Mouse (Mus musculus) adrenal gland, adult 8-10 months (tissue): ENCODE measurements around the gene Gm20388. TPM values are rescaled to one million over a fixed set of nuclear protein-coding genes. Genes with fewer than 3 reads are reported as not detected.

Experiments
- DNase-seq: peaks from one replicate; pipeline ENCODE4 v3.0.0; 2022
- total RNA-seq, 4 experiments: library from RNA; stranded (reverse); gene quantifications; 2 replicates each; pipeline ENCODE4 v1.2.4; 2022

Gm20388 gene
- total RNA-seq, 4 experiments from 2014 or later: 1.7 to 16.9 (median 5.8) TPM

DNA sequence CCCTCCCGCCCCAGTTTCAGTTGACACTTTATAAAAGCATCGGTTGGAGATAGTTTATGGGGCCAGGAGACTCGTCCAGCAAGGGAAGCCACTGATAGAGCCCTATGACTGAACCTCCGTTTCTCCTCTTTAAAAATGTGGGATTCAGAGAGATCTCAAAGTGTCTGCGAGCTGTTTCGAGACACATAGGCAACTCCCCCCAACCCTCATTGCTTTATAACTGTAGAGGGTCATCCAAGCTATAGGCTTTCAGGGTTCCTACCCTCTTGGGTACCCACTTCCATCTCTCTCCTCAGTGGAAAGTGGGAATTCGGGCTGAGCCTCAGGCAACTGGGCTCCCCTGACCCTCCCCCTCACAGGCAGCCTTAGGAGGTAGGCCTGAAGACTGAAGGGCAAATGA, 1170.8 kb downstream of the Gm20388 start:
- DNase-seq: no peak

DNA sequence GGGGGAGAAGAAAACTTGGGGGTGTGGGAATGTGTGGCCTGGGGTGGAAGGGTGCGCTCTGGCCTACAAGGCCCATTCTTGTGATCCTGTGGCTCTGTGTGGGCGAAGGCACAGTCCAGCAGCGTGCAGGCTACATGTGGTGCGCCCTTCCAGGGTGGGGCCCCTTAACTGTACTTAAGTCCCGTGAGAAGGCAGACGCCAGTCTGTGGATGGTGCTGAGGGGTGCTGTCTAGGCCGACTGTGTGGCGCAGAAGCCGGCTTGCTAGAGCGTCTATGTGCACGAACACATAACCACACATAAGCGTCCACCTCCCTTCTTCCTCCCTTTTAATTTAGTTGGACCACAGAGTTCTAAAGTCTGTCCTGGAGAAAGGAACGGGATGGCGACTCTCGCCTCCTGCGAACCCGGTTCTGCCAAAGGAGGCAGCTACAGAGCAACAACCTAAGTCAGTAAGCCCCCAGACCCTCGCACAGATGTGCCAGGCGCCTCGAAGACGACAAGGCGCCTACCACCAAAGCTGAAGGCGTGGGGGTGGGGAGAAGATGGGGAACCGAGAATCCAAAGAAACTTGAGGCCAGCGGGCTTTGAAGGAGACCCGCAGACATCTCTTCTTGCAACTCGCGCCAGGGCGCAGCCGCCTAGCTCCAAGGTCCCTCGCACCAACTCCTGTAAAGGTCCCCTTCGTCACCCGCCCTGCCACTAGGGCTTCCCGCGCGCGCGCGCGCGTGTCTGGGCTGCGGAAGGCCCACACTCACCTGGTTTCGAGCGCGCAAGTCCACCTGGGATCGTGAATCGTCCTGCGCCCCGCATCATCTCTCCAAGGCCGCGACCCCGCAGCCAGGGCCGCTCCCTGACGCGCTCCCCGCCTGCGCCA, 1171.8 kb downstream of the Gm20388 start:
- no peak for DNase-seq

DNA sequence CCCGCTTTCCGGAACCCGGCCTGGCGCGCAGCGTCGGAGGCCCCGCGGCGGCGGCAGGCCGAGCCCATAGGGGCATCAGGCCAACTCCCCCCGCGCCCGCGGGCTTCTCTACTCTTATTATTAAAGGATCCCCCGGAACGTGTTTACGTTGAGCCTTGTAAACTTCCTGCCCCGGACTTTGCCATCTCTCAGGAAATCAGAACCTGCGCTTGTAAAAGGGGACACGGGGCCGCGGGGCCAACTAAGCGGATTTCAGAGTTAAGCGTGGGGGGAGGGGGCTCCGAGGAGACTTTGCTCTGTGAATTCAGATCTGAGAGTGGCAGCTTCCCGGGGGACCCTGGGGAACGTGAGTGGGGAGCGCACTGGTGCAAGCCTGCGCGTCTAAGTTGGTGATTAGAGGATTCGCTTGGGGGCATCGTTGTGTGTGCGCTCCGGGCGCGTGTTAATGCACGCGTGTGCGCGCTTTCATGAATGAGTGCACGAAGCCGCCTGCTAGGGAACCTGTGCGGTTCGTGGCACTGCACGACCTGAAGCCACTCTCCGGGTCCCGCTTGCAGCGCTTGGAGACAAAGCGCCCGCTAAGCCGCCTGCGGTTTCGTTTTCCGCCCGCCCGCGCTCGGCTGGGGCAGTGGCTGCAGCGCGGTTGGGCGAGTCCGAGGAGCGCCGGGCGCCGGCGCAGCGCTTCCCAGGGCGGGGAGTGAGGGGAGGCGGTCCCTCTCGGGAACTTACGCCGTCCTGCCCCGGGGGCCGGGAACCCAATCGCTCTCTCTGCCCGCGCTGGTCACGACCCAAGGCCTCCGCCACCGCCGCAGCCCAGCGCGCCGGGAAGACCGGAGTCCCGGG, 1172.7 kb downstream of the Gm20388 start:
- DNase-seq: peak; percentile 24

DNA sequence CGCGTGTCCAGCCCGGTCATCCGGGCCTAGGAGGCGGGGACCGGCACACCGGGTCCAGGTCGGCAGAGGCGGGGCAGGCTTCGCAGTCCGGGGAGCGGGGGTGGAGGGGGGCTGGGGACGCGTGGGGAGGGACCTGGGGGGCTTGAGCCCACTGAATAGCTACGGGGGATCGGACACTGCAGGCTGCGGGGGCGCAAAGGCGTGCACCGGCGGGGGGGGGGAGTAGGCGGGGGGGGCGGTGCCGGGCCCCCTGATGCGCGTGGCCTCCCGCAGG, 1173.2 kb downstream of the Gm20388 start:
- DNase-seq: no peak

DNA sequence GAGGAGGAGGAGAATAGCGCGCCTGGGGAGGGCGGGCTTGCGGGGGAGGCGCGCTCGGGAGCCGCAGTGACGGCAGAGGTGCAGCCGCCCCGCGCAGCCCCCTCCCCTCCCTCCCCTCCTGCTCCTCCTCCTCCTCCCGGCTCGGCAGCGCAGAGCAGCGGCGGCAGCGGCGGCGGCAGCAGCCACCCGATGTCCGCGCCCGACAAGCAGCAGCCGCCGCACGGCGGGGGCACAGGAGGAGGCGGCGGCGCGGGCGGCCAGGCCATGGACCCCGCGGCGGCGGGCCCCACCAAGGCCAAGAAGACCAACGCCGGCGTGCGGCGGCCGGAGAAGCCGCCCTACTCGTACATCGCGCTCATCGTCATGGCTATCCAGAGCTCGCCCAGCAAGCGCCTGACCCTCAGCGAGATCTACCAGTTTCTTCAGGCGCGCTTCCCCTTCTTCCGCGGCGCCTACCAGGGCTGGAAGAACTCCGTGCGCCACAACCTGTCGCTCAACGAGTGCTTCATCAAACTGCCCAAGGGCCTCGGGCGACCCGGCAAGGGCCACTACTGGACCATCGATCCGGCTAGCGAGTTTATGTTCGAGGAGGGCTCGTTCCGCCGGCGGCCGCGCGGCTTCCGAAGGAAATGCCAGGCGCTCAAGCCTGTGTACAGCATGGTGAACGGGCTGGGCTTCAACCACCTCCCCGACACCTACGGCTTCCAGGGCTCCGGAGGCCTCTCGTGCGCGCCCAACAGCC, 1173.7 kb downstream of the Gm20388 start, which contains the start of gene Foxf1:
Foxf1 (plus strand) TSS at position 177 of the 742 bp plus-strand sequence.
- no peak for DNase-seq

DNA sequence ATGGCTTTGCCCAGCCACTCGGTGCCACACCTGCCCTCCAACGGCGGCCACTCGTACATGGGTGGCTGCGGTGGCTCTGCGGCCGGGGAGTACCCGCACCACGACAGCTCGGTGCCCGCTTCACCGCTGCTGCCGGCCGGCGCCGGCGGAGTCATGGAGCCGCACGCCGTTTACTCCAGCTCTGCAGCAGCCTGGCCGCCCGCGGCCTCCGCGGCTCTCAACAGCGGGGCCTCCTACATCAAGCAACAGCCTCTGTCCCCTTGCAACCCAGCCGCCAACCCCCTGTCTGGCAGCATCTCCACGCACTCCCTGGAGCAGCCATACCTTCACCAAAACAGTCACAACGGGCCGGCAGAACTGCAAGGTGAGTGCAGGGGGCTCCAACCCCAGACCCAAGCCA, 1174.4 kb downstream of the Gm20388 start:
- DNase-seq: no peak

DNA sequence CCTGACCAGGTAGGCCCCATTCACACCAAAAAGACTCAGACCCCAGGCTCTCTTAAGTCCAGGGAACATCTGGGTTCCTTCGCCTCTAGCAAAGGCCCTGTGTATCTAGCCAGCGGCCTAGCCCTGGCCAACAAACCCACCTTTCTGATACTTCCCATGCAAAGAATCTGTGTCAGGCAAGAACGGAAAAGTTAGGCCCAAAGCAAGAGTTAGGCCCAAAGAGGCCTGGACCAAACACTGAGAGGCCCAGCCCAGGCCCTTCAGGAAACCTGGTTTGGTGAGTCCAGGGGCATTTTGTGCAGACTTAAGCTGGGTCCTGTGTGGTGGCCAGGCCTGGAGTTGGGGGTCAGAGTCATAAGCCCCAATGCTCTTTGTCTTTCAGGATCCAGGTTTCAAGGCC, 1174.9 kb downstream of the Gm20388 start:
- DNase-seq: no peak

DNA sequence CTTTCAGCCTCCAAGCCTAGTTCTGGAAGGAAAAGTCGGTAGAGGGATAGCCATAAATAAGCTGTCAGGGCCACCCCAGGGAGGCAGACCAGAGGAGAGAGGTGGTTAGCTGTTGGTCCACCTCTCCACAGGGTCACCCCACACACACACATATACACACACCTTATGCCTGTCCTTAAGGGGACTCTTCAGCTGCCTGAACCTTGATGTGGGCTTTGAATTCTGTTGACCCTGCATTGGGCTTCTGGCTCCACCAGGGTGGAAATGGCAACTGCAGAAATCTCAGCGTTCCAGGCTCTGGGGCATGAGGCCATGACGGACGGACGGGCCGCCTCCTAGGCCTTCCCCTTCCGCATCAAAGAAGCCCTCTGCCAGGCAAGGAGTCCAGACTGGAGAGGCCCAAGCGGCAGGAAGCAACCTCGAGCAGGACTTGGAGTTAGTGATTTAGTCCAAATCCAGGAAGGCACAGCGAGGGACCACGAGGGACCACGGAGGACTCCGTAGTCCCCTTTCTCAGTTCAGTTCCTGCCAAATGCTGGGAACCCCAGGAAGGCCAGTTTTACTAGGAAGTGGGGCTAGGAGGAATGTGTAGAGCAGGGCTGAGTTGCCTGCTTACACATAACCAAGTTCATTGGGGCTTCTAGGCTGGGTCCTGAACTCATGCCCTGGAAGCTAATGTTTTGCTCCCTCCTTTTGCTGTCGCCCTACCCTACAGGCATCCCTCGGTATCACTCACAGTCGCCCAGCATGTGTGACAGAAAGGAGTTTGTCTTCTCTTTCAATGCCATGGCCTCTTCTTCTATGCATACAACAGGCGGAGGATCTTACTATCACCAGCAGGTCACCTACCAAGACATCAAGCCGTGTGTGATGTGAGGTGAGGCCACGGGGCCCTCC, 1175.6 kb downstream of the Gm20388 start:
- no peak for DNase-seq

DNA sequence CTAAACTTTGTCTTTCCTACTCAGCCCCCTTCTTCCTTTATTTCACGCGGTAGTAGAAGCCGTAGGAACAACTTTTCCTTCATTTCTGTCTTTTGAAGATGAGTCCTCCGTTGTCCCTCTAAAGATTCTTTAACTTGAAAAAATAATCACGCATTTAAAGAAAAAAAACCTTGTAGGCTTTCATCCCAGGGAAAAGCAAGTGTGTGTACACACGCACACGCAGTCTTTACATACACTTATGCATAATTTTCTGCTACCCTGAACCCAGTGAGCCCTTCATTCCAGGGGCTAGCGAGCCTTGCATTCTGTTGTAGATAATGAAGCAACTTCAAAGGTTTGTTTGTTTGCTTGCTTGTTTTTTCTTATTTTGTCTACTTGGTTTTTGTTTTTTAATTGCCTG, 1177.6 kb downstream of the Gm20388 start:
- no peak for DNase-seq

DNA sequence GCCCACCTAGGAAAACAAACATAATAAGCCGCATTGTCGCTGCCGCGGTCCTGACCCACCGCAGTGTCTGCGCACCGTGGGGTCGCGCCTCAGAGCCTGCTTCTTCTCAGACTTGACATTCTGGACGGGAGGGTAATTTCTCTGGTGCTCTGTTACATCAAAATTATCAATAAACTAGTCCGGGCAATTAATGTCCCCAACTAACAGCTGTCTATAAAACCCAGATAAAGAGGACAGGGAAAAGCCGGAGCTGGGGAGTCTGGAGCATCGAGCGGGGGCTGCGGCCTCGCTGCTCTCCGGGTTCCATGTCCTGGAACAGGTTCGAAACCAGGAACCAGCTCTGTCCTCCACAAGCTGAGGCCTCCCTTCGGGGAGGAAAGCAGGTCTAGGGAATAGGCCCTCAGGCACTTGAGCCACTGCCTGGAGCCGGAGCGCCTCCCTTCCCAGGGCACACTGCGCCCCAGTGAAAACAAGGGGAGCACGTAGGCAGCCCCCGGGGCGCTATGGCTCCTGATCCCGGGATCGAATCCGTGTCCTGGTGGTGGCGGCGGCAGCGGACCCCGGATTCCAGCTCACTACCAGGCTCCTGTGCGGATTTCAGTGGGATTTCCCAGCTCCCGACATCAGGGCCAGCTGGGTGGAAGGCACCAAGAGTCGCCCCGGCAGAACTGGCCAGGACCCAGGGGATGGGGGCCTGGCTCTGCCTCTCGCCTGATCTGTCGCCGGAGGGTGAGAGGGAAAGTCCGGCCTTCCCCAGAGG, 1178.4 kb downstream of the Gm20388 start:
- DNase-seq: no peak

DNA sequence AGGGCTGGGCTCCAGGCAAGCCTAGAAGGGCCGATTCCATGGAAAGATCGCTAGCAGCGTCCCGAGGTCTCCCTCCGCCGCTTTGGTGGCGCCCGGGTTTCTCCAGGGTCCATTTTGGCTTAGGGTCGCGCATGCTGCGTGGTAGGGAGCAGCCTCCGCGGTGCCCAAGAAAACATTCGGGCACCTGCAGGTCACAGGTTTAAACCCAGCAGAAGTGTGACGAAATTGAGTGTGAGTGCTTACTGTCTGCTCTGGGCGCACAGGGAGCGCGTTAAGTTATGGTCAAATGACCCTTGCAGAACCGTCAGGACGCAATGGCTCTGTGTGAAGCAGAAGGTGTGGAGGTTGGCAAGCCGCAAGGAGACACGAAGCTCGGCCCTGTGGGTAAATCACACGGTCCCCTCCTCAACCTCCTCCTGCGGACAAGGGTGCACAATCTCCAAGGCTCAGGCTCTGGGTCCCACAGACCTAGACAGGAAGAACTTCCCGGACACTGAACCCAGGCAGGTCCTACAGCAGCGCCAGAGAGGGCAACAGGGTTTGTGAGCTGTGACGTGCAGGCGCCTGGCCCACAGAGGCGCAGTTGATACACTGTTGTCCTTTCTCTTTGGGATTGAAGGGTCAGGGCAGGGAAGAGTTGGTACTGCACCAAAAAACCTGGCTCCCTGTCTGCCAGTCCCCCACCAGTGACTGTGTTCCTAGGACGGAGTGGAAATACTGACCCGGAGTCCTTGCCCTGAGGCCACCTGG, 1179.2 kb downstream of the Gm20388 start:
- no peak for DNase-seq

DNA sequence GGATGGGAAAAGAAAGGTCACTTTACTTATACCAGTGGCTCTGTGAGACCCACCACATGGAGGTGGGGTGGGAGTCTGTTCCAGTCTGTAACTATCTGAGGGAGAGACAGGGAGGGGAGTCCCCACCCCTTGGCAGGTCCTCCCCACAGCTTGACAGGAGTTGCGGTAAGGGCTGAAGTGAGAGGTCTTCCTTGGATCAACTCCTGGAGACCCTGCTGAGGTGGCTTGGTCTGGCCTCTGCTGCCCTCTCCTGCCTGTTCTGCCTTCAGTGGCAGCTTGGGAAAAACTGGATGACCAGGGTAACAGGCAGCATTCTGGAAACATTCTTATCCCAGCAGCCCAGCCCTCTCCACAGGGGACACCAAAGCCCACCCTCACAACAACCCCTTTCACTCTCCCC, 1180.1 kb downstream of the Gm20388 start:
- DNase-seq: no peak

DNA sequence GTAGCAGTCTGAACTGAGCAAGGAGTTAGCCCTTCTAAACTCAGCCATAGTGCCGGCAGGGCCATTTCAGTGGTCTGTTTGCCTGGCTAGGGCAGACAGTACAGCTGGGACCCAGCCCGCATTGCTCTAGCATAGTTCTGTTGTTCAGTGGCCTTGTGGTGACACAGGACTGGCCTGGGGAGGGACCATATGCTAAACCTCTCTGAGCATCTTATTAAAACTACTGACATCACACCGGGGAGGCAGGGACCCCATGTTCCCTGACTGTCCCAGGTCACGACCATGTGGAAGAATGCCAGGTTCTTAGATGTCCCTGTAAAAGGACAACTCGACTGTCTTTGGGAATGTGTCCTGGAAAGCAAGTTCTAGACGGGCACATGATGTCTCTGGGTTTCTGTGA, 1181.5 kb downstream of the Gm20388 start:
- DNase-seq: no peak

DNA sequence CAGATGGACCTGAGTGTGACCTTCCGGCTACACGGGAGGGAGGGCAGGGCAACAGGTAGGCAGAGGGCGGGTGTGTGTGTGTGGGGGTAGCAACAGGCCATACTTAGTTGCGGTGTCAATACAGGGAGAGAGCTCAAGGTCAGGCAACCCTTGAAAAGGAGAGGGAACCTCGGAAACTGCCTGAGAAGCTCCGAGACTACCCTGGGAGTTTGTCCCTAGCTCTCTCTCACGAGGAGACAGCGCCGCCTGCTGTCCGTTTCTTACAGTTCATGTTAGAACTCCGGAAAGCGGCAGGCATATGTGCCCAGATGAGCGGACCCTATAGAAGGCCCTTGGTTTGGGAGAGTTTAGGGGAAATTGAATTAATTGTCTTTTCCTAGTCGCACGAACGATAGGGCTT, 1182.0 kb downstream of the Gm20388 start:
- peak; percentile 58 for DNase-seq

DNA sequence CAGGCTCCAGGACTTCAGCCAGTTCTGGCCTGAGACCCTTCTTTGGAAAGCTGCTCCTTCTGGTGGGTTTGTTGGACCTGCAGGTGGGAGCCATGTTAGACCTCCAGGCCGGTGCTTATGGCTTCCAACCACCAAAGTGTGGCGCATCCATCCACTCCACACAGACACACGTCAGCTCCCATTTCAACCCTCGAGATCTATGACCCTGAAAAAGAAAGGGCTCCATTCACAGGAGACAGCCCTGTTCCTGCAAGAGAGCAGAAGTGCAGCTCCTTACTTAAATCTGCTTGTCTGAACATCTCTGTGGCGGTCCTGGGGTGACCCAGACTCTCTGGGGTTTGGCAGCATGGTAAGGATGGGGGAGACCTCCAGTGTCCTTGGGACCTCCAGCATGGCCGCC, 1182.9 kb downstream of the Gm20388 start:
- no peak for DNase-seq

DNA sequence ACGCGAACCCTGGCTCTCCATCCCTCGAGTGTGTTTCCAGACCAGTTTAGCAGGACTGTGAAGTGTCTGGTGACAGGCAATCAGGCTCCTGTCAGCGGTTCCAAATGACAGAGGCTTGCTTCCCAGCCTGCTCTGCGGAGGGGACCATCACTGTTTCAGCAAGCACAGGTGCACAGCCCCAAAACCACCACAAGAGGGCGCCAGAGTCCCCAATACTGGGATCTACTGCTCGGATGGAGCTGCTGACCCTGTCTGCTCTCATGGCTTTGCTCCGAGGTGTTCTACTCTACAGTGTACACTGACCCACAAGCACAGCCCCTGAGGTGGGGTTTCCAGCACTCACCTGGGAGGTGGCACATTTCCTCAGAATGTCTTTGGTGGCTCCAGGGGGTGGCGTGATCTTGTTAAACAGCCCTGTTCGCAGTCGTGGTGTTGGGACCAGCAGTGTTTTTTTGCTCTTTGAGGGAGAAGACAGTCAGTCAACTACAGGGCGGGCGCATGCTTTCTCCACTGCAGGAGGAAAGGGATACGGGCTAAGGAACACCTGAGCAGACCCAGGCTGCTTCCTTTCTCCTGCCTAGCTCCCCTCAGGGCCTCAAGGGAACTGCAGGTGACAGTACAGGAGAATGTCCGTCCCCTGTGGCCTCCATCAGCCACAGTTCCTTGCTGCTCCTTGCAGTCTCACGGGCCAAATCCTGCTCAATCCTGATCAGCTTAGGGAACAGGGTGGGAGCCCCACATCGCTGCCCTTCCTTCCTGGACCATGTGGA, 1193.6 kb downstream of the Gm20388 start:
- peak; percentile 30 for DNase-seq

DNA sequence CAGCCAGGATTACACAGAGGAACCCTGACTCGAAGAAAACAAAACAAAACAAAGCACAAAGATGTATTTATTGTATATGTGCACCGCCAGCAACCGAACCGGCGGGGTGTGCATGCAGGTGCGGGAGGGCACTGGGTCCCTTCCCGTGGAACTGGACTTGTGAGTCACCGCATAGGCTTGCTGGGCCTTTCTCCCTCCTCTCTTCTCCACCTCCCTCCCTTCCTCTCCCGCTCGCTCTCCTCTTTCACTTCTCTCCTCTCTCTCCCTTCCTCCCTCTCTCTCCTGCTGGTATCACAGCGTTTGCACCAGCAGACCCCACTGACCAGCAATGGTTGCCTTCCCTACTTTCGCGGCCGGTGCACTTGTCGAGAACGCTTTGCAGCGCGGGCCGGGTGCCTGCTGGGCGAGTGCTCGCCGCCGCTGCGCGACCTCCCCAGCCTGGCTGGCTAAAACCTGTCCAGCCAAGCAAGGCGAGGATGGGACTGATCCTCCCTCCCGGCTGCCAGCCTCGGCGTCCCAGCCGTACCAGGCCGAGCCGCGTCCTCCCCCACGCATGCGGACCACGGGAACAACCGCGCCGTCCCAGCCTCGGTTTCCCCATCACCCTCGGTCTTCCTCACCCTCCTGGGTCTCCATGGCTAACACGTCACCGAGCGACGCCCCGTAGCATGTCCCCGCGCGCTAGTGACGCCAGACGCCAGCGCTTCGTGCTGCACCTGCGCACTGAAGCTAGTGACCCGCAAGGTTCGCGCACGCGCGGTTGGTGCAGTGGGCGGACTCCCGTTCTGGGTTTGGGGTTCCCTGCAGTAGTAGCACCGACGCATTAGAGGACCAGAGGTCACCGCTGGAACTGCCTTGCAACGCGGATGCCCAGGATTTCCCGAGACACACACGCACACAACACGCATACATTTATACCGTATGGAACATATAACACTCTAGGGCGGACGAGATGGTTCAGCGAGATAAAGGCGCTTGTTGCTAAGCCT, 1197.3 kb downstream of the Gm20388 start, which contains the start of gene Mthfsd:
Mthfsd (minus strand) TSS at position 725 of the 989 bp plus-strand sequence.
- DNase-seq: peak; percentile 97

DNA sequence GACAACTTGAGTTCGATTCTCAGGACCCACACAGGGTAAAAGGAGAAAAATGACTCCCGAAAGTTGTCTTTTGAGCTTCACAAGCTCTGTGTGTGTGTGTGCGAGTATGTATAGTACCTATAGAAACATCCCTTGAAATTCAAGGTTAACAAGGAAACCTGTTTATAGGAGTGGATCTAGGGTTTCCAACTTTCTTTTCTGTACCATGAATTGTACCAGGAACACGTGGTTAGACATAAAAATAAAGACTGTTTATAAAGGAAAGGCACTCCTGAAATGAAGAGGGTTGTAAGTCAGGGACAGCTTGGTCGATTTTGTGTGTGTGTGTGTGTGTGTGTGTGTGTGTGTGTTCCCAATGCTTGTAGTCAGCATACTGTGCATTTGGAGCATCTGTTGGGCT, 1198.0 kb downstream of the Gm20388 start:
- no peak for DNase-seq
